Mouse (Mus musculus) retina, postnatal 1 day (tissue): ENCODE data around the gene Zpbp2.
A peak's percentile ranks its signal among the peaks of the same experiment; 100 is the strongest.

Source experiments
- DNase-seq: peaks from one replicate; pipeline ENCODE4 v3.0.0-alpha.2; 2012

Zpbp2 gene

DNA sequence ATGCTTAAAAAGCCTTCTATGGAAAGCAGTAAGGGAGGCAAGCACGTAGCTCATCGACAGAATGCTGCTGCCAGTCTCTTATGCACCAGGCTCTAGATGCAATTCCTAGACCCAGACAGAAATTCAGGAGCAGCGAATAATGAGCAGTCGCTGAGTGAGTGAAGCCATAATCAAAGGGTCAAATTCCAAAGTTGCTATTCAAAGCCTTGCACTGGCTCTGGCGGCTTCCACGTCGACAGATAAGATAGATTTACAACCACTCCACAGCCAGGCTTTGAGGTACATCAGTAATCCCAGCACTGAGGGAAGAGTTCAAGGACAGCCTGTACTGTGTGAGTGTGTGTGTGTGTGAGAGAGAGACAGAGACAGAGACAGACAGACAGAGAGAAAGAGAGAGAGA, 10.0 kb downstream of the Zpbp2 start:
- no peak for DNase-seq

DNA sequence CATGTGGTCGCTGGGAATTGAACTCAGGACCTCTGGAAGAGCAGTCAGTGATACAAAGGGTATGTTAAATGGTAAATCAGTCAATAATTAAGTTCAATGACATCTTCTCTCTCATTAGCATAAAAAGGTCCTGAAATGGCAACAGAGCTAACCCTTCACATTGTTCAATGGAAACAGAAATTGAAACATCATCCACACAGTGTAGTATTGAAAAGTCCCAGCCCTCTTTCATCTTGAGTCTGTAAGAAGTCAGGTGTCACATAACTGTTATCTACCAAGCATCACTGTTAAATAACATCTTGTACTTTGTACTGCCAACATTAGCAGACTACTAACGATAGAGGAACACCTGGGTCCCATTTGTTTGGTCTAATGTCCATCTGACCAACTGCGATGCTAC, 12.1 kb downstream of the Zpbp2 start:
- no peak for DNase-seq

DNA sequence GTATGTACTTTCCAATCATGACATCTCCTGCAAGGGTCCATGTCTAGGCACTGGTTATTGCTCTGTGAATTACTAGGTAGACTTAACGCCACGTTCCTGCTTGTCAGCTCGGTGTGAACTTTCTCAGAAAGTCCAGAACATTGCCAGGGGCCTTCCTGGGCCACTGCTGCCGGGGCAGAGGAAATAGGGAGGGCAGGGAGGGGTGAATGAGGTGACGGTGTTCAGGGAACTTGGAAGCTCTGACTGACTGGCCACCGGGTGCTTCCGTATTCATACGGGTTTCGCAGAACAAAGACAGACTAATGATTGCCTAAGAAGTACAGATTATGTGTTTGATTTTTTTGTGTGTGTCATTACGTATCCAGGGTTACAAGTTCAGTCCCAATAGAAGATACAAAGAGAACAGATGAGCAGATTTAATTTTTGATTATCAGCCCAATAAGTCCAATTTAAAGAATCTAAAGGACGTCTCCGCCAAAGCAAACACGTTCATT, 13.1 kb downstream of the Zpbp2 start:
- DNase-seq: no peak

DNA sequence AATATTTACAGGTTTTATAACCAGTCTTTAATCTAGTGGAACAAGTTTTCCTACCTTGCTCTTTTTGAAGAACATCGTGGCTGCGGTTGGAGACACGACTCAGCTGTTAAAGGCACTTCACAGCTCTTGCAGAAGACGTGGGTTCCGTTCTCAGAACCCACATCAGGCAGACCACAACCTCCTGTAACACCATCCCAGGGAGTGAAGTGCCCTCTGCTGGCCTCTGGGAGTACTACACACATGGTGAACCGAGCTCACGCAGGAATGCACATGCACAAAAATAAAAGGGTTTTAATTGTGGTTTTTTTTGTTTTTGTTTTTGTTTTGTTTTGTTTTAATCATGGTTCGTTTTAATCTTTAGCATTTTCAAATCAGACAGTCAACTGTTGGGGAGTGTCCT, 17.4 kb downstream of the Zpbp2 start:
- no peak for DNase-seq

DNA sequence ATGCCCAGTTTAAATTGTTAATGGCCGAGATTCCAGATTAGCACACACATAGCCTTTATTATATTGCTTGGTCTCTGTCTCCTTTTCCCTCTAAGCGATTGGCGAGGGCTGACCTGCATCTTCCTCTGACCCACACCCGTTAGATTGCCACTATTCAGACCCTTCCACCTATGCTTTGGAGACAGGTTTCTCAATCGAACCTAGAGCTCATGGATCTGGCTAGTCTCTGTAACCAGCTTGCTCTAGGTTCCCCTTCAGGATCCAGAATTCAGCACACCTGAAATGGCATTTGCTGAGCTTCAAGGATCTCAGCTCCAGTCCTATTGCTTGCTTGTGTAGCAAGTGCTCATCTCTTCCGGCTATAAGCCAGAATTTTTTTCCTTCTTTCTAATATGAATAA, 18.6 kb downstream of the Zpbp2 start:
- DNase-seq: no peak

DNA sequence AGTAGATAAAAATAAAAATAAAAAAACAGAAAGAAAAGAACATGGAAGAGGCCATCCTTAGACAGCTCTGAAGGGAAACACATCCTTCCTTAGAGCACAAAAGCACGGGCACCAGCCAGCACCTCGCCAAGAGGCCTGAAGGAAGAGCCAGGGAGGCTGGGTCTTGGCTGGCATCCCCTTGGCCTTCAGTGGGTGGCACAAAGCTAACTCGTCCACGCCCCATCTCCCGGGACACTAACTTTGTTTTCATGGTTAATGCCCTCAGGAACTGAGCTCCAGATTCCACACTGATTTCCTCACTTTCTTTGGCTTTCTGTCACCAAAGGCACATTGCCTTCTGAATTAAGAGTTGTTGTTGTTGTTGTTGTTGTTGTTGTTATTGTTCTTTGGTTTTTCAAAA, 26.9 kb downstream of the Zpbp2 start:
- DNase-seq: no peak

DNA sequence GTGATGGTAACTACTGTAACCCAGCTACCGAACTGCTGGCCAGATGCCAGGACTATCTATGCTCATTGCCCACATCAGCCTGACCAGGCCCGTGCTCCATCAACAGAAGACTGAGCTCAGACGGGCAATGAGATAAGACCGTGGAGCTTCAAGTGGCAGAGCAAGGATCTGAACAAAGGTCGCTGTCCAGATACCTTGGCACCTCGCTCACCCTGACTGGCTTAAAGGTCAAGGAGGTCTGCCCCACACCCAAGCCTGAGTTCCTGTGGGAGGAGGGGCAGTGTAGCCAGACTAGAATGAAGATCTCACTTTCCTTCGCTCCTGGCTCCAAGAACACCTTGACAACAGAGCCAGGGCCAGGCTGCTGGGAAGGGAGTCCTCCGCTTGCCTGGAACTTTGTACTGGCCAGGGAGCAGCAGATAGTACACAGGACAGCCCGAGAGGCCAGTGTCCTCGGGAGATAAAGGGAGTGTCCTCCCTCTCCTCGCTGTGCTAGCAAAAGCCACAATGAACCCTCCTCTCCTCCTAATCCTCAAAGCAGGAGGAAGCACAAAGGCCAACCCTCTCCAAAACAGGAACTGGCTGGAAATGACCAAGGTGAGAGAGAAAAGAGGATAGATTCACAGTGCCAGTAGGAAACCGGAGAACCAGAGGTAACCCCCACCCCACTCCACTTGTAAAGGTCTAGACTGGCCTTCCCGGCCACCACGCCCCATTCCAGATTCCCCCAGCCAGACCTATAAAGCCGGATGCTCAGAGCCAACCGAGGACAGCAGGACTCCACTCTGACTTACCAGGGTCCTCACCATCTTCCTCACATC, 29.6 kb downstream of the Zpbp2 start:
- DNase-seq: no peak

DNA sequence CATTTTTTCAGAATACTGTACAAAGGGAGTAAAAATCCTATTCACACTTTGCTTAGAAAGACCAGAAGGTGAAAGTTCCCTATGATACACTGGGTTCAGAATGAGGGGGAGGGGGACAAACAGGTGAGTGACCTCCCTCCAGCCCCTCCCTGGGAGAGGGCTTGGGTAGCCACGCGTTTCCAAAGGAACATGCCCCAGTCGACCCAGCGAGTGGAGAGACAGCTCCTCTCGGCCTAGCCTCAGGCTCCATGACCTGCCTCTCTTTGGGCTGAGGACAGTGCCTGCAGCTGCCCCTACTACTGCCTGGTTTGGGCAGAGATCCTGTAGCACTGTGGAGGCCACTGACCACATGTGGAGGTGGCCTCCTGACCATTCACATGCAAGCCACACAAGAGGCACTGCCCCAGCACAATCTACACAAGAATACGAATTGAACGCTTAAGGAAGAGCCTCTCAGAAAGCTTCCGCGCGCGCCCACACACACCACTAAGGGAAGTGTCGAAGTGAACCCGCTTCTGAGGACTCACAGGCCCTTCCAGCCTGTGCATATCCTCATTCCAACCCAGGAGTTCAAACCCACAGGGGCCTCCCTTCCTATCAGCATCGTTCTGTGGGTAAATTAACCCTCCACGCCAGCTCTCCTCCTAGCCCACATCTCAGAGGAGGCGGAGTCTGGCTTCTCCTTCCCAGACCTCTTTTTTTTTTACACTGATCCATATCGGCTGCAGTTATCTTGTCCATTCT, 30.6 kb downstream of the Zpbp2 start:
- no peak for DNase-seq

DNA sequence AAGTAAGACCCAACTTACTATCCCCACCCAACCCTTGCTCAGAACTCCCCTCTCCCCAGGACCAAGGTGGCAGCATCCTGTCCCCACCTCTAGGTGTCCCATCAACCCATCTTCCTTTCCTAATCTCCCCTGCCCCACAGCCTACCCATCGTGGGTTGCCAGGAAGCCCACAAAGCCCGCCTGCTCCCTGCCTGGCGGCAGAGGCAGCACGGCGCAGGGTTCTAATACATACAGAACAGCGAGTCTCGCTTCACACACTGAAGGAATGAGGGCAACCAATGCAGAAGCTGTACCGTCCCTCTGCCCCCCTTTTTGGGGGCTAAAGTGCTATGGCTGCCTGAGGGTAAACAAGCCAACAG, 31.1 kb downstream of the Zpbp2 start:
- no peak for DNase-seq

DNA sequence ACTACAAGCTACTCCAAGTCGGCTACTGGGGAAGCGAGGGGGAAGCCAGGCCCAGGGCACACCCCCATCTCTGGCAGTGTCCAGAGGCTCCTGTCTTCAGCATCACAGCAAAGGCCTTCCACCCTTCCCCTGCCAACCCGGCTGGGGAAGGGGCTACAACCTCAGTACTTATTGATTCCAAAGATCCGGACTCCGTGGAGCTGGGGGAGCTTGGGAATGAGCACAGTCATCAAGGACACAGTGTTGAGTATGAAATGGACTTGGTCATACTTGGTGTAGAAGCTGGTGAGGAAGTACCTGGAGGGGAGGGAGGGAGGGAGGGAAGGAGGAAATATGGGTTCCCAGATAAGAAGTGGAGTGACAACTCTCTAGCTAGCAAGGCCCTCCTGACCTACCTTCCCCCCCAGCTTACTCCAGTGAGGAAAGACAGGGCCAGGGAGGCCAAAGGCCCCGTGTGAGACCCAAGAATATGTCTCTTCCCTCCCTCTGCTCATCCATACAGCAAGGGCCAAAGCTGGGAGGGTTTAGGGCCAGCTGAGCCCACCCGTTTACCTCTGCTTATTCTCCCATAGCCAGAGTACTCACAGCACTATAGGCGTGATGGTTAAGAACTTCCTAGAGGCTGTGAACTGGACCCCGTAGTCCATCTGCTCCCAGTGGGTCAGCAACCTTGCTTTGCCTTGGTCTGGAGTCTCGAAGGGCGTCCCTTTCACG, 31.8 kb downstream of the Zpbp2 start:
- no peak for DNase-seq

DNA sequence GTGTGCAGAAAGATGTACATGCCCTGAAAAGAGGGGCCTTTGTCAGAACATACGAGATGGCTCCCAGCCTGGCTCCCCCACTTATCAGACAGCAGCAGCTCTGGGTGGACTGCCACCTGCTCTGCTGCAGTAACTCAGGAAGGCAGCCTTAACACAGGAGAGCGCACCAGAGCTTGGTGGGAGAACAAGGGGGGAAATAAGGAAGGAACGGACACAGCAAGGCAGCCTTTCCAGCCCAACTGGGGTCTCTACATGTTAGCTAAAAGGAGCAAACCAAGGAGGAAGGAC, 32.3 kb downstream of the Zpbp2 start:
- no peak for DNase-seq

DNA sequence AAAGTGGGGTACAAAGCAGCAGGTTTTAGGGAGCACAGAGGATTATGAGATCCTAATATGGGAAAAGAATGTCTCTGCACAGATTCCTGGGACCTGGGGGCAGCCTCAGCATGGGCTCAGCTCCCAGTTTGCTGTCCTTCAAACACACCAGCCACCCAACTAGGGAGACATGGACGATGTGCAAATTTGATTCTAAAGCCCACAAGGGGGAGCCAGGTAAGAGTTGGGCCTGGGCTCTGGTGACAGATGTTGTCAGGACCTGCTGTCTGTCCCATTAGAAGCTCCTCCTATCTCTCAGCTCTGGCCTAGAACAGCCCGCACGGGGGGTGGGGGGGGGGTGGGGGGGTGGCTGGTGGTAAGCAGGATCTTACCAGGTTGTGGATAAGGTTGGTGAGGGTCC, 32.7 kb downstream of the Zpbp2 start:
- DNase-seq: no peak

DNA sequence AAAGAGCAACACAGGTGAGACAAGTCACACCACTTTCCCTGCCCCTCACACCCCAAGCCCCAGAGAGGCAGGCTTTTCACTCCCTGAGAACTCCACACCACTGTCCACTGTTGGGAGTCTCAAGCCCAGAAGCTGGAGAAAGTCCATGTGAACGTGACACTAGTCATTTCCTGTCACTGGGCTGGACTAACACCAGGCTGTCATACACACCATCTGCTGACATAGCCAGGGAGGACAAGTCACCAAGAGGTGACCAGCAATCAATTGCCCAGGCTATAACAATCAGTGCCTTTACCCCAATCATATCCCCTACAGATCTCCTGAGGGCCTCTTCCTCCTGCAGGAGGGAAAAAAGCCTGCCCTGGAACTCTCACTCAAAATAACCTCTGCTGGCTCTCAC, 33.2 kb downstream of the Zpbp2 start:
- DNase-seq: no peak

DNA sequence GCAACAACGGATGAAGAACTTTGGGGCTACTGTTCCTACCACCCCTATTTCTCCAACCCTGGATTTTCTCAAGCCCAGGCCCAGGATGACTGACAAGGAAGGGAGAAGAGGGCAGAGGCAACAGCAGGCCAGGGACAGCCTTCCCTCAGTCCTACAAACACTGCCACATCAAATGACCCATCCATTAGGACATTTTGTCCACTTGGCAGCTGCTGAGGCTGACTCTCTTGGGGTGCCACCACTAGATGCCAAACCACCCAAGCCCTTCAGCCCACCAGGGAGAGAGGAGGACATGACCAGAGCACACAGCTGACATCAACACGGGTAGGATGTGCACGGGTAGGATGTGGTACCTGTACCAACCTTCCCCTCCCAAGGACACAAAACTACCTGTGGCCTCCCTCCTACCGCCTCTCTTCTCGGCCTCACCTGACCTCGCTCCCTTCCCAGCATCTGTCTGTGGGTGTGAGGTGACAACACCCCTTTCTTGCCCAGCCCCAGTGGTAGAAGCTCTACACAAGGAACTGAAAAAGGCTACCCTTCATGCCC, 33.8 kb downstream of the Zpbp2 start:
- DNase-seq: no peak

DNA sequence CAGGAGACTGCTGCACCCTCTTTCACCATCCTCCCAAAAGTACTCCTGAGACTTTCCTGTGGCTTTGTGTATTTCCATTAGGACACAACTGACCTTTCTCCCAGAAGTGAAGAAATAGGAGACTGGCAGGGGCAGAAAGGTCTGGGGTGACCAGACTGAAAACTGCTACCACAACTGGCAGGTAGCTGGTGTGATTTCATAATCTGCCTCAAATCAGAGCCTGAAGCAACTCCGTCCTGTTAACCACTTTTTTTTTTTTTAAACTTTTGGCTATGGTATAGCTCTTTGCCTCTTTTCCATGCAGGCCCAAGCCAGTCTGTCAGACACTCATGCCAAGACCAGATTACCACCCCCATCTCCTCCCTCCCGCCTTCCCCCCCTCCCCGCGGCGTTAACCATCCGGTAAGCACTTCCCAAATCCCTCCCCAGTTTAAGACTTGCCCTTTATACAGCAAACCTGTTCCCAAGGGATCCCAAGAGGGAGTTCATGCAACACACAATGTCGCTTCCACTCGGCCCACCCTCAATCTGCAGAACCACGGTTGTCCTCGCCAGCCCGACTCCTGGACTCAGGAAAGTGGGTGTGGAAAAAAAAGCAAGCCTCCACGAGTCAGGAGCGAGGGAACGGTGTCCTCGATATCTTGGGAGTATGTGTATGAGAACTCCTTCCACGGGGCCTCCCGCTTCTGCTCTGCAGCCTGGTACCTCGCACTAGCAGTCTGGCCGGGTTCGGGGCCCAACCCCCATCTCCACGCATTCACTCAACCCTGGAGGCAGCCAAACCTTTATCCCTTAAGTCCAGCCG, 35.4 kb downstream of the Zpbp2 start:
- DNase-seq: no peak

DNA sequence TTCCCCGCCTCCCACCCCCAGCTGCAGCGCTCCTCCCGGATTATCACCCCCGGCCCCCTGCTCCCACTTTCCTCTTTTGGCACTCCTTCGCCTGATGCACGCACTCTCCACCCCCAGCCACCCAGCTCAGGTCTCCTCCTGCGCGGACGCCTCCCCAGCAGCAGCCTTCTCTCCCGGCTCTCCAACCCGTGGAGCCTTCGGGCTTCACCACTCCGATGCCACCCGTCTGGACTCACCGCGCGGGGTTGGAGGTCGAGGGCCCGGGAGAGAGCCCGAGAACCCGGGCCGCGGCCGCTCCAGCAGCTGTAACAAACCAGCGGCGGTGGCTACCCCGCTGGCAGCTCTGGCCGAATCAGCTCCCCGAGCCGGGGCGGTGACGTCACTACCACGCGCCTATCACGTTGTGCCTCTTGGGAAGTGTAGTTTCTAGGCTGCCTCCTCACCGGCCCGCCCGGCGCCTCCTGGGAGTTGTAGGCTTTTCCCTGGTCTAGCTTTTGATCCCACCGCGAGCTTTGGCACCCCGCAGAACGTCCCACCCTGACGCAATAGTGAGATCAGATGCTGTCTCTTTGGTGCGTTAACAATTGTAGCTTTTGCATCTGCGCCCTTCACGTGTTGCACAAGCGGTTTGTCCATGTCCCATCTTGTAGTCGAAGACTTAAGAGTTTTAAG, 36.1 kb downstream of the Zpbp2 start, which contains the start of gene Ormdl3:
TSS of gene Ormdl3 (minus strand) at position 477 of the 672 bp plus-strand sequence.
- peak; percentile 98 for DNase-seq

DNA sequence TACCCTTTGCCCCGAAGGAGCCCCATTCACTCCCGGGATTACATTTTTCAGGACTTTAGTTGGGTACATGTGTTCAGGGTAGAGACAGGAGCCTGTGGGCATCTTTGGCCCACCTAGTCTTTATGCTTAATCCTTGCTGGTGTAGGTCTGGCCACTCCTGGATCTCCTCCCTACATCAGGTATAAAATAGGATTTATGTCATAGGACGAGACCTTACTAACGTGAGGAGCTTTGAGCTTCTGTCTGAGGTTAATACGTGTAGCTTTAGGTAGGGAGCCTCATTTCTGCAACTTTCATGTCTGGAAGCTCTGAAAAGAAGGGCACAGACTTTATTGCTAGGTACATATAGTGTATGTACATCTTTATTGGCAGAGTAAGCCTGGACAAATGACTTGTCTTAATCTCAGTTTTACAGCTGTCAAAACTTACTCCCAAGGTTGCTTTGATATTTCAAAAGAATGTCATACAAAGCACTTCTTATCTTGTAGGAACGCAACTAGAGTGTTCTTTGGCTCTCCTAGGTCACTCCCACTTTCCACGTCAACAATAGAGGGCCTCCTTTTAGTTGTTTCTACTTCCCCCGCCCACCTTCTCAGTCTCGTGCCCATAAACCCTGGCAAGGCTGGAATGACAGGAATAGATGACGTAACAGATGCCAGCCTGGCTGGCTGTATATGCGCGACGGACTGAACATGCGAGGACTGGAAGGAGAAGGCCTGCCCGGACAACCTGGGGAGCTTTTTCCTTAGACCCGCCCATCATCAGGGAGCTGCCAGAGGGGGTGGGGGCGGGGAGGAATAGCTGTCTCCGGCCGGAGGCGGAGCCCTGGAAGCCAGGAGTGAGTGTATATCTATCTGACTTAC, 37.0 kb downstream of the Zpbp2 start:
- peak; percentile 78 for DNase-seq

DNA sequence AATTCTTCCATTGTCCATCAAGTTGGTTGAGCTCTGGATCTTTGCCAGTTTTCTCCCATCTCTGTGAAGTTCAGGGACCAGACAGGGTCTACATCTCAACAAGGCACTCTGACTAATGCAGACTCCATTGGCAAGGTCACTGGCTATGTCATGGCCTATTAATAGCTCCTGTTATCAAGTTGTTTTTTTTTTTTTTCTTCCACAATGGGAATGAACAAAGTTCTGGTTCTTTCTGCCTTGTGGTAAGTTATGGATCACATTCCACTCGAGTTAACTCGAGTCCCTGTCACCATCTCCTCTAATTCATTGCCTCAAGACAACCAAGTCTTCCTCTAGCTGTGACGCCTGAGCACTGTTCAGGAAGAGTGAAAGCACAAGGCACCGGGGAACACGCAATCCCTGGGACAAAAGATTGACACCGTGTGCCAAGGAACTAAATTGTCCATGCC, 38.0 kb downstream of the Zpbp2 start:
- DNase-seq: peak; percentile 36

DNA sequence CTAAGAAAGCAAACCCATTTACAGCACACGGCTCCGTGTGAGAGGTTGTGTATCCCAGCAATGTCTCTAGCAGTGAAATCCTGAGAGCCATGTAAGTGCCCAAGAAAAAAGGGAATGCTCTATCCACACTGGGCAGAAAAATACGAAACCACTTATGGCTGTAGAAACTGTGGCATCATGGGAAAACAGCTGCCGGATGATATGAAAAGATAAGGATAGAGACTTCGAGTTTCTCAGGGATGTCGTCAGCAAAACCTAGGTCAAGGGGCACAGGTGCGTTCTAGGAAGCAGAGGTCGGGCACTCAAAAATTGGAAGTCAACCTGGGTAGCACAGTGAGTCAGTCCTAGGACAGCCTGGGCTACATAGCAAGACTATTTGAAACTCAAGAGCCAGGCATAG, 38.4 kb downstream of the Zpbp2 start:
- no peak for DNase-seq

DNA sequence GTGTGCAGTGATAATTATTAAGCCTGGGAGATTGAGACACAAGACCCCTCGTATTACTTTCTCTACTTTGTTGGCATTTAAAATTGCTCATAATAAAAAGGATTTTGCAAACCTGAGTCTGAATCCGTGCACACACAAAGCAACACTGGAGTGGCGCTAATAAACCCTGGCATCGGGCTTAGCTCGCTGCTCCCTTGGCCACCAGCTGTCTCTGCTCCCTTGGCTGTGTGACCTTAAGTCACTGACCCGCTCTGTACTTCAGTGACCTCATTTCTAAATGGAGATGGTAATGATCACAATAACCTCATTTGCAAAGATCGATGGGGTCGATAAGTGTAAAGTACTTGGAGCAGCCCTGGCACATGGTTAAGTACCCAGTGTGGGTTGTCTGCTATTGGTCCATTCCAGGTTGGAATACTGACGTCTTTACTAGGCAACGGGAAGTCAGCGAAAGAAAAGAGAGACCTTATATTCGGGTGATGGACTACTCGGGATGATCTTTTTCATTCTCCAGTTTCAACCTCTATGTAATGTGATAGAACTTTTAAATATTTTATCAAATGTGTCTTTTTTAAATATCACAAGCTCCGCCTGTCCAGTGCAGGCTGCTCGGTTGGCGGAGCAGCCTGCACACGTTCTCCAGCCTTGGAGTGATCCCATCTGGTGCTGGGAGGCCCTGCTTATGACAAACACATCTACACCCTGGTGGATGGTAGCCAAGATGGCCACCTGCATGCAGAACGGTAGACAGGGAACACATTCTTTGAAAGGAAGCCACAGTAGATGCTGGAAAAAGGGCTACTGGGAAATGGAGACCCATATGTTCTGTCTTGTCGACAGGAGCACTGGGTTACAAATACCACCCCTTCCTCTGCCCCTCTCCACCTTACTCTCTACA, 39.9 kb downstream of the Zpbp2 start:
- DNase-seq: peak; percentile 49
